Mouse (Mus musculus) thymus, postnatal 14 days (tissue): ENCODE measurements at regions not wholly inside any gene's neighbourhood (a gene's known extent, or its start where the extent isn't known, plus 50 kb on each side); places are given as distances from the start of the nearest gene placed in this dataset.

ENCODE experiments used
- DNase-seq: peaks from one replicate; pipeline ENCODE4 v3.0.0; 2021

GRCm38 (mm10) chr3:38116071-38116787 is 368.4 kb downstream of the Ankrd50 start:
- peak; percentile 10 for DNase-seq

GRCm38 (mm10) chr3:38112568-38112967 is 372.1 kb downstream of the Ankrd50 start:
- no peak for DNase-seq

DNA sequence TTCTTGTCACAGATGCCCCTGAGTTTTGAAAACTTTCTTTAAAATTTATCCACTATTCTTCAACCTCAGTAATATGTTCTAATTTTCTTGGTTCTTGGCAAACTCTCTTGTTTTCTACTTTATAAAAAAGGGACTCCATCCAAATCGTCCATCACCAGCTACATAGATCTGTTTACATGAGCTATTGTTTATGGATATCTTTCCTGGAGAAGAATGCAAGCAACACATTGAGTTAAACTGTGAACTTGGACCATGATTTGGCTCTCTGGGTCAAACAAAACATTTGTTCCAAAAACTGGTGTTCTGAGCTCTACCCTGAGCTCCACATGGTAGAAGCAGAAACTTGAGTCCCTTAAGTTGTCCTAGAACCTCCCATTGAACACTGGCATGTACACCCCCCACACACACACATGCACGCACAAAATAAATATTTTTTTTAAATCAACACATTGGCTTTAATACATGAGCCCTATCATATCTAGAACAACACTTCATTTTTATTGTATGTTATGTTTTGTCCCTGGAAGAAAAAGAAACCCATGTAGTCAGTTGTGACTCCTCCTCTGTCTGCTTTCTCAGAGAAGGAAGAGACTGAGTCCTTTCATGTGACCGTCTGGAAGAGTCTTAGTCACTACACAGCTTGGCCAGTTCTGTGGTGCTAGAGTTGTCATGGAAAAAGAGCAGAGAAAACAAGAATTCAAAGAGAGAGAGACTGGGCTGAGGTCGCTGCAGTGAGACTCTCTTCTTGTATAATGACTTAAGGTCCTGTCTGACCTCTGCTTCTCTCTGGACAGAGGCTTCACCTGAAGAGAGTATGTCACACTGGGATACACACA is 379.4 kb downstream of the Ankrd50 start:
- no peak for DNase-seq

GRCm38 (mm10) chr3:38104418-38104817 is 380.1 kb upstream of the Gm5148 start:
- no peak for DNase-seq

DNA sequence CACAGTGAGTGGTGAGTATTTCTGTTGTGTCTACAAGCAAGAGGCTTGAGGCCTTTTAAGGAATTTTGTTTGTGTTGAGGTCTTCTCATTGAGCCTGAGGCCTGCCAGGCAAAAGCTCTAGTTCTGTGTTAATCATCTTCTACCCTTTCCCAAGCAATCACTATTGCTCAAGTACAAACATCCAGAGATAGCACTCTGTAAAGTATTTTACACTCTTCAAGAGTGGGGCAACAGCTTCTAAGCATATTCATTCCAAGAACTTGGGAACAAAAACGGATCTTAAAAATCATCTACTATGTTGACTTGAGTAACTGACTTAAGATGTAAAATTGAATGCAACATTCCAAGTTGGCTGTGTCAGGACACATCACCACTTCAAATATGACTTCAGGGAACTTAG is 378.7 kb upstream of the Gm5148 start:
- DNase-seq, result no peak

DNA sequence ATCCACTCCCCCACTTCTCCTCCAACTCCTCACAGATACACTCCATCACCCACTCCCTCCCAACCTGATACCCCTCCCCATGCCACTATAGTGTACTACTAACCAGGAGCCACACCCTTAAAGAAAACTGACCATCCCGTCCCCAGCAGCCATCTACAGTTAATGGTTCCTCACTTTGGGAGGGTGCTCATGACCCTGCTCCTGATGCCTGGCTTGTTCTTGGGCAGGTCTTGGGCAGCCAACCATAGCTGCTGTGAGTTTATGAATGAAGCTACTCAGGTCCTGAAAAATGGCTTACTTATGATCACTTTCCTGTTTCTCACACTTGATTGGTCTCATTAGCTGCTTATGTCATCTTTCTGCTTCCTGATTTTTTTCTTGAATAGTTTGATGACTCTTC is 377.9 kb upstream of the Gm5148 start:
- no peak for DNase-seq

DNA sequence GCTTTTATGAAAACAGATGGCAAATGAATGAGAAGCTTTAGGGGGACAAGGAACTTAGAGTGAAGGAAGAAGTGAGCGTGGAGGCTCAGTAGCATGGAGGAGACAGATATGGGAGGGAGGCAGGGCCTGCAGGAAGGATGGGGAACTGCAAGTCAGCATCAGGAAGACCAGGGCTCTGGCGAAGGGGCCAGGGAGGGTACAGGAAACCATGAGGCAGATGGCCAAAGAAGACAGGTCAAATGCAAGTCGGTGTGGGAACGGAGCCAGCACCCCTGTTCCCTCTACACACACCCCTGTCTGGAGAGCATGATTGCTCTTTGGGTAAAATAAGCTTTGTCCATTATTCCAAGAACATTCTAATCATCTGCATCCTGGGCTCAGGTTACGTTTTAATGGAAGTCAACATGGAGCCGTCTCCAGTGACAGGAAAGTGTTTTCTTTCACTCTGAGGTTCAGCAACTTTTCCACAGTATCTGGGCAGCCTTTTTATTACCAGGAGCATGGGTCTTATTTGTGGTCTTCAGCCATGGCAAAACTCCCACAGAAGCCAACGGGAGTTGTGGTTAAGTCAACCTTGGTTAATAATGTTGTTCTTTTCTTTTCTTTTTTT is 370.2 kb upstream of the Gm5148 start:
- peak; percentile 5 for DNase-seq

GRCm38 (mm10) chr3:38084548-38084947 is 360.3 kb upstream of the Gm5148 start:
- DNase-seq, result no peak

GRCm38 (mm10) chr3:38082386-38082785 is 358.1 kb upstream of the Gm5148 start:
- no peak for DNase-seq

- no peak for DNase-seq
These were observed 352.5 kb upstream of the Gm5148 start for GRCm38 (mm10) chr3:38076835-38077234.

DNA sequence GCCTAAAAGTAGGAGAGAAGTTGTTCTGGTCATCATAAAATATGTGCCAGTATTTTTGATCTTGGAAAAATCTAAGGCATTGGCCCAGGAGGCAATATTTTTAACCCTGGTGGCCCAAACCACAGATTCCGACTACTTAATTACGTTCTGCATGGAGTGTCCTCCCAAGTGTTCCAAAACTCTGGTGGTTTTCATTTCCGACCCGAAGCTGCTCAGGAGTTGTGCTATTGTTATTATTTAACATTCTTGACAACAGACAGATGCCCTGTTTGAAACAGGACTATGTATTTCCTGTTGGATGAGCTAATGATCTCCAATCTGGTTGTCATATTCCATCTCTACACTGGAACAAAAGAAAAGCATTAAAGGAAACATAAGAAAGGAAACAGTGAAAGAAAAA is 349.7 kb upstream of the Gm5148 start:
- no peak for DNase-seq

GRCm38 (mm10) chr3:38055627-38056026 is 331.3 kb upstream of the Gm5148 start:
- DNase-seq, result no peak

DNA sequence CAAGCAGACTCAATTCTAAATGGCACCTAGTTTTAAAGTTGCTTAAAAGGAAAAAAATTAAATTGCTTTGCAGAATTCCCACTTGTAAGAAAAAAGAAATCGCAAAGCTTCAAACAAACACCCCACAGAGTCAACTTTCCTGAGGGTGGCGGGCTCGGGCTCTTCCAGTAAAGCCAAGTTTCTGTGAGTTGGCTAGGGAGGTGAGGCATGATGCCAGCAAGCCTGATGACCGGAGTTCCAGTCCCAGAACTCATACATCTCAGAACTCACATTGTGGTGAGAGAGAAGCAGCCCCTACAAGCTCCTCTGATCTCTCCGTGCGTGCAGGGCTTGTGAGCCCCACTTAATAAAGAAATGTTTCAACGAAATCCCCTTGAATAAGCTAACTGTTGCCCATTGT is 328.7 kb upstream of the Gm5148 start:
- no peak for DNase-seq

GRCm38 (mm10) chr3:38051748-38052147 is 327.5 kb upstream of the Gm5148 start:
- no peak for DNase-seq

- no peak for DNase-seq
These were observed 326.6 kb upstream of the Gm5148 start for GRCm38 (mm10) chr3:38050856-38051255.

GRCm38 (mm10) chr3:38050366-38050765 is 326.1 kb upstream of the Gm5148 start:
- DNase-seq, result no peak

DNA sequence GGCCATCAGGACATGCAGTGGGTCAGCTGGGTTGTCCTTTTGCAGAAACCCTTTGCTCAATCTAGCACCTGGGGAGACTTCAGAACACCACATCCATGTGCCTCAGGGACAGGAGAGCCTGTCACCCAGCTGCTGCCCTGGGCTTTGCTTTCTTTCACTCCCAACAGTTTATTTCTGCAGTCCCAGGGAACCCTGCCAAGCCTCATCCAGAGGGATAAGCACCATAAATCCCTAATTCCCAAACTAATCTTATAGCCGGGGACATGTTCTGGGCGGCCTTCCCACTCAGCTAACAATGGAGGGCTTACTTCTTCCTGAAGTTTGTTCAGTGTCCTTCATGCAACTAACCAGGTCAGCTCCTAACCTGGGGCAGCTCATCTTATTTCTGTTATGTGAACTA is 325.0 kb upstream of the Gm5148 start:
- DNase-seq, result no peak

GRCm38 (mm10) chr3:38047445-38047844 is 323.2 kb upstream of the Gm5148 start:
- DNase-seq, result no peak

DNA sequence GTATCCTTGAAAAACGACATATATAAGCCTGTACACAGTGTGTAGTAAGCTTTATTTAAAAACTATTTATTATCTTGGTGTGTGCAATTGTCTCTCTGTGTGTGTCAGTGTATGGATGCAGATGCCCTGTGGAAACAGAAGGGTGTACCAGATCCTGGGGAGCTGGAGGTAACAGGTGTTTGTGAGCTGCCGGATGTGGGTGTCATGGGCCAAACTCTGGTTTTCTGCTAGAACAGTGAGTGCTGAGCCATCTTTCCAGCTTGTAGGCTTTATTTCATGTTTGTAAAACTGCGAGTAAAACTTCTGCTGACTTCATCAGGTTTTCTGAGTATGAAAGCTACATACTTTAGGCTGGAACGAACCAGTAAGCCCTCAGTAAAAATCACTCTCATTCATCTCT is 322.3 kb upstream of the Gm5148 start:
- DNase-seq, result peak; percentile 66

DNA sequence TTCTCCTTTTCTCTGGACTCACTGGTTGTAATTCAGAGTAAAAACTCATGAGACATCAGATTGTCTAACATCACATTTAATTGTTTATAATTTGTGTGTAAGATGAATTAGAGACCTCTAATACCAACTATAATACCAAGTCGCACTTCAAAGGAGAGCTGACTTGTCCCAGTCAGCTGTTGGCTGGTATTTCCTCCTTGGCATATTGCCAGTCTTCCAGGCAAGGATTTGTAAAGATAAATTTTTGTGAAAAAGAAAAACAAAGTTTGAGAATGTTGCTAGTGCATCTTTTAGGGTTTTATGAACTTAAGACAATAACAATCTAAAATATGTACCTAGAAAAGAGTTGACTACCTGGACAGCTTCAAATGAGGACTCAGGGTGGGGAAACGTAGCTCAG is 321.7 kb upstream of the Gm5148 start:
- DNase-seq, result no peak

GRCm38 (mm10) chr3:38045523-38045922 is 321.2 kb upstream of the Gm5148 start:
- no peak for DNase-seq

DNA sequence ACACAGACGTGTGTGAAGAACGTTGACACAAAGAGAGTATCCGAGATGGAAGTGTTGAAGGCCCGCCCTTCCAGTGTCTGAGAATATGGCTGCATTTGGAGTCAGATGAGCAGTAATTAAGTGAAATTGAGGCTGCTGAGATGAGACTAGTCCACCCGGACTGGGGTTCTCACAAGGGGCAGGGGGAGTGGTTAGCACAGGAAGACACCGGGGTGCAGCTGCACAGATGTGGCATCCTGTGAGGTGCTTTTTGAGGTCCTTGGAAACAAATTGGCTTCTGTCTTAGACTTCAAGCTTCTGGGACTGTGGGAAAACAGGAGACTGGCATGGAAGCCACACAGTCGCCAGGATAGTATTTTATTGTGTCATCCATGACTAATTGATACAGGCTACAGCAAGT is 320.0 kb upstream of the Gm5148 start:
- DNase-seq, result peak; percentile 71

GRCm38 (mm10) chr3:38042614-38043013 is 318.3 kb upstream of the Gm5148 start:
- DNase-seq, result no peak

DNA sequence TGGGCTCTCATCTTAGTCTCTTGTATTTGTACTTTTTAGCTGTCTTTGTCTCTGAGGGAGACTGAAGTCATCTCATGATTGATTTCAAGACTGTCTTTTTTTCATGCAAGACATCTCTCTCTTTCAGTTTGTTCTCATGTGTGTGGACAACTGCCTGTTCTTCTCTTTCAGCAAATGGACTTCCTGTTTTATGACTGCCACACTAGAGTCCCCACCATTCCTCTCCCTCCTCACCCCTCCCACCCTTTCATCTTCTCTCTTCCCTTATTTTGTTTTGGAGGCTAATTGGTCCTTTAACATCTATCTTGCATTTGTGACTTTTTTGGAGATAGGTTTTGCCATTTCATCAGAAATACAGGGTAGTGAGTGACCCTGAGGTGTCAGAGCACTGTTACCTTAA is 311.8 kb upstream of the Gm5148 start:
- no peak for DNase-seq
